Mouse (Mus musculus) lung, embryonic 15.5 days (tissue): ENCODE data around the gene Zscan12. TPM values are rescaled to one million over a fixed set of nuclear protein-coding genes. Genes with fewer than 3 reads are reported as not detected.

Experiments used
- microRNA-seq: library from miRNA; unstranded; fragments of <30 nt; microRNA quantifications from one replicate; pipeline ENCODE4, GENCODE M21; 2016
- polyA plus RNA-seq: library from polyadenylated mRNA; unstranded; fragments of >200 nt; fragmentation: Nextera tagmentation; extraction: Ambion mirVana; gene quantifications from 2 replicates; pipeline ENCODE4 v1.2.1, GENCODE M21; 2015

Gene Zscan12
- polyA plus RNA-seq, 1 experiment from 2014 or later = 13.3 TPM

Small RNA genes within 50 kb of the gene (microRNA-seq; reads per million reads assigned to microRNA genes)
- not detected for gene Mir6942

Other genes starting within 250 kb of the Zscan12 start
- not detected in 2 replicates for gene Olfr263, start 233.2 kb upstream of the Zscan12 start, polyA plus RNA-seq
- not detected in 2 replicates for gene Olfr1368, start 217.0 kb upstream of the Zscan12 start, polyA plus RNA-seq
- 147 and 148 TPM in 2 replicates for gene Trim27, start 183.4 kb upstream of the Zscan12 start, polyA plus RNA-seq
- gene Gpx5, start 70.1 kb upstream of the Zscan12 start, polyA plus RNA-seq = not detected in 2 replicates
- gene Gpx6, start 50.7 kb upstream of the Zscan12 start, polyA plus RNA-seq = not detected in 2 replicates
- gene Olfr1367, start 15.9 kb upstream of the Zscan12 start, polyA plus RNA-seq = not detected in 2 replicates
- 83.4 and 90.4 TPM in 2 replicates for gene Zkscan3, start 39.9 kb downstream of the Zscan12 start, polyA plus RNA-seq
- 2.8 and 3.0 TPM in 2 replicates for gene Pgbd1, start 78.2 kb downstream of the Zscan12 start, polyA plus RNA-seq
- gene Zscan26, start 90.9 kb downstream of the Zscan12 start, polyA plus RNA-seq = 31.3 and 33.8 TPM in 2 replicates
- 3.1 and 3.8 TPM in 2 replicates for gene Nkapl, start 105.7 kb downstream of the Zscan12 start, polyA plus RNA-seq
- 3.4 TPM in 2 replicates for gene Zkscan4, start 116.1 kb downstream of the Zscan12 start, polyA plus RNA-seq
- not detected in 2 replicates for gene Gm10065, start 116.6 kb downstream of the Zscan12 start, polyA plus RNA-seq
- 0.29 and 0.31 TPM in 2 replicates for gene AK157302, start 132.4 kb downstream of the Zscan12 start, polyA plus RNA-seq
- gene Gm11273, start 138.6 kb downstream of the Zscan12 start, polyA plus RNA-seq = 4.9 and 6.1 TPM in 2 replicates
- 5.5 and 6.8 TPM in 2 replicates for gene Zkscan8, start 168.3 kb downstream of the Zscan12 start, polyA plus RNA-seq
- gene Olfr1366, start 180.0 kb downstream of the Zscan12 start, polyA plus RNA-seq = 0.10 and 0.26 TPM in 2 replicates
- gene Olfr1535, start 197.1 kb downstream of the Zscan12 start, polyA plus RNA-seq = 0.04 TPM in 1 of 2 replicates, not detected in the other
- gene Olfr1364, start 218.9 kb downstream of the Zscan12 start, polyA plus RNA-seq = not detected in 2 replicates